Mouse (Mus musculus): ENCODE measurements around the gene Slc3a2. TPM values are rescaled to one million over a fixed set of nuclear protein-coding genes. Genes with fewer than 3 reads are reported as not detected.

Gene Slc3a2
- polyA plus RNA-seq, 2 experiments from 2014 or later = 60.3 to 69.3 TPM

- ATAC-seq = no peak
Measured at GRCm38 (mm10) chr19:8710057-8710456, 13.1 kb downstream of the Slc3a2 start.

- ATAC-seq = no peak
Measured at GRCm38 (mm10) chr19:8708954-8709353, 14.2 kb downstream of the Slc3a2 start.

GRCm38 (mm10) chr19:8706930-8707329, 16.2 kb downstream of the Slc3a2 start:
- no peak for ATAC-seq

- no peak for ATAC-seq
Measured at GRCm38 (mm10) chr19:8706132-8706667, 17.0 kb downstream of the Slc3a2 start.

GRCm38 (mm10) chr19:8705026-8705708, 18.0 kb downstream of the Slc3a2 start:
- no peak for ATAC-seq

- ATAC-seq = no peak
Measured at GRCm38 (mm10) chr19:8703571-8703970, 19.6 kb downstream of the Slc3a2 start.

- no peak for ATAC-seq
Measured at GRCm38 (mm10) chr19:8702458-8702857, 20.7 kb downstream of the Slc3a2 start.

- no peak for ATAC-seq
Measured at GRCm38 (mm10) chr19:8699652-8700051, 23.5 kb downstream of the Slc3a2 start.

GRCm38 (mm10) chr19:8695330-8695729, 27.8 kb downstream of the Slc3a2 start:
- peak; percentile 40 for ATAC-seq

GRCm38 (mm10) chr19:8692740-8693139, 30.4 kb downstream of the Slc3a2 start:
- no peak for ATAC-seq

GRCm38 (mm10) chr19:8691871-8692539, 31.2 kb downstream of the Slc3a2 start:
- ATAC-seq = no peak

GRCm38 (mm10) chr19:8683627-8684026, 39.5 kb downstream of the Slc3a2 start:
- ATAC-seq = no peak

- ATAC-seq = no peak
Measured at GRCm38 (mm10) chr19:8682996-8683395, 40.2 kb downstream of the Slc3a2 start.

GRCm38 (mm10) chr19:8681633-8682362, 41.4 kb downstream of the Slc3a2 start:
- no peak for ATAC-seq

- ATAC-seq = no peak
Measured at GRCm38 (mm10) chr19:8679031-8679779, 44.0 kb downstream of the Slc3a2 start.

GRCm38 (mm10) chr19:8673336-8674063, 49.7 kb downstream of the Slc3a2 start:
- no peak for ATAC-seq

GRCm38 (mm10) chr19:8672859-8673258, 50.3 kb downstream of the Slc3a2 start:
- ATAC-seq = no peak

- no peak for ATAC-seq
Measured at GRCm38 (mm10) chr19:8665746-8666145, 57.4 kb downstream of the Slc3a2 start.

GRCm38 (mm10) chr19:8664859-8665258, 58.3 kb downstream of the Slc3a2 start:
- ATAC-seq = no peak

- ATAC-seq = no peak
Measured at GRCm38 (mm10) chr19:8663911-8664421, 59.2 kb downstream of the Slc3a2 start.

GRCm38 (mm10) chr19:8663360-8663839, 59.8 kb downstream of the Slc3a2 start, which contains the start of gene Chrm1:
Chrm1 (plus strand) TSS chr19:8663789.
- no peak for ATAC-seq

Data from activated CD4-positive, CD25-positive, alpha-beta regulatory T cell, adult 4 months (primary cell).